Mouse (Mus musculus): Measurements from ENCODE around the gene Gm26920. TPM values are rescaled to one million over a fixed set of nuclear protein-coding genes. Genes with fewer than 3 reads are reported as not detected.
"Not testable (repeated sequence)": the region's sequence is repeated elsewhere in the genome, so short reads cannot be mapped to it uniquely, and the experiment has no call there.

Gene Gm26920
- total RNA-seq (2021), result not detected
- long read RNA-seq, experiment 1, partial matches to known transcripts, result 0 of 2 reads
- long read RNA-seq, experiment 1, other reads (novel, unspliced or antisense), result 2 of 2 reads
- long read RNA-seq, experiment 2, partial matches to known transcripts, result 1 of 4 reads
- long read RNA-seq, experiment 2, other reads (novel, unspliced or antisense), result 3 of 4 reads

DNA sequence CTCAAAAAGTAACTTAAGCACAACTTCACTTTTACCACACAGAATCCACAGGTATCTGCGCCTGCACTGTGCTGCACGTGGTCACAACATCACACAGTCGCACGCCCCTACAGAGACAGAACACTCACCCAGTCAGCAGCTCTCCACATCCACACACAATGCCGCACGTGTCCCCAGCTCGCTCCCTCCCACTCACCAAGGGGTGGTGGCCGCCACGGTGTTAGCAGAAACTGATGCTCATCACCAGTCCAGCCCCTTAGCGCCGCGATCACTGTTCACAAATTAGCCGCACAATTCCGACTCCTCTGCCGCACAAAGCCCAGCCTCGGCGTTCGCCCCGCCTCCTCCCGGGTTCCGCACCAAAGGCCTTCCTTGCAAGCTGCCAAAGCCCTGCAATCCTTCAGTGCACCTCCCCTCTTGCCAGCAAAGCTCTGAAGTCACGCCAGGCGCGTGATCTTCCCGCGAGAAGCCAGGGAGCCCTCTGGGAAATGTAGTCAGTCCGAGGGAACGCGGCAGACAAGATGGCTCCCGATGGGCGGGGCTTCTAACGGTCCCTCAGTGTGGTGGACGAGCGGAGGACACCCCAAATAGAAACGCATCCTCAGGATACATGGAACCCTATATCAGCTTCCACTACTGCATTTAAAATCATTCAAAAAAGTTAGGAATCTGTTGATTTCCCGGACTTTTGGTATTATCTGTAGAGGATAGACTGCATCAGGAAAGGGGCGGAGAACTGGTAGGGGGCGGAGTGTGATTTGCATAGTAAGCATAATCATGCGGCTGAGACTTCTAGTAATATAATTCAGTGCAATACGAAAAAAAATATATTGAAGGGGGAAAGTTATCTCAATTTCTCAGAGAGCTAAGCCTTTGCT, at the start of gene Gm26920, which contains the start of gene Zfp566:
Gene Gm26920, minus strand, starts transcription at position 319 of the 878 bp plus-strand sequence.
Gene Zfp566, minus strand, starts transcription at position 436 of the 878 bp plus-strand sequence.
- peak; percentile 98 for DNase-seq (ENCODE audit: low spot score)

DNA sequence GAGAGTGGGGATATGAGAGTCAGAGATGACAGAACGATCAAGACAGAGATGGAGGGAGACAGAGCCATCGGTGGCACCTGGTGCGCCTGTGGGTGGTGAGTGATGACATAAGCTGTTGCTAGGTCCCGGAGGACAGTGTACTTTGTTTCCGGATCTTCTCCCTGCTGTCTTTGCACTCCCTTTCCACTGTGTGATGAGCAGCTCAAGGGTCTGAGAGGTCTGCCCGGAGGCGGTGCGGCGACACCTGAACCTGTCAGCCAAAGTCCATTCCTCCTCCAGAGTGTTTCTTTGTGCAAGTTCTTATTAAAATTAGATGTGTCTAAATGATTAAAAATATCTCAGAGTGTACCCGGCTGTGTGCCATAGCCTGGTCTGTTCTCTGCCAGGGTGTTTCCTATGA, 46.6 kb upstream of the Gm26920 start:
- no peak for DNase-seq (ENCODE audit: low spot score)

- no peak for DNase-seq (ENCODE audit: low spot score)
Observed at GRCm38 (mm10) chr7:30132396-30132795, 42.2 kb upstream of the Gm26920 start.

GRCm38 (mm10) chr7:30129900-30130299, 39.7 kb upstream of the Gm26920 start:
- DNase-seq (ENCODE audit: low spot score), result no peak

- no peak for DNase-seq (ENCODE audit: low spot score)
Observed at GRCm38 (mm10) chr7:30122188-30122530, 31.9 kb upstream of the Gm26920 start.

DNA sequence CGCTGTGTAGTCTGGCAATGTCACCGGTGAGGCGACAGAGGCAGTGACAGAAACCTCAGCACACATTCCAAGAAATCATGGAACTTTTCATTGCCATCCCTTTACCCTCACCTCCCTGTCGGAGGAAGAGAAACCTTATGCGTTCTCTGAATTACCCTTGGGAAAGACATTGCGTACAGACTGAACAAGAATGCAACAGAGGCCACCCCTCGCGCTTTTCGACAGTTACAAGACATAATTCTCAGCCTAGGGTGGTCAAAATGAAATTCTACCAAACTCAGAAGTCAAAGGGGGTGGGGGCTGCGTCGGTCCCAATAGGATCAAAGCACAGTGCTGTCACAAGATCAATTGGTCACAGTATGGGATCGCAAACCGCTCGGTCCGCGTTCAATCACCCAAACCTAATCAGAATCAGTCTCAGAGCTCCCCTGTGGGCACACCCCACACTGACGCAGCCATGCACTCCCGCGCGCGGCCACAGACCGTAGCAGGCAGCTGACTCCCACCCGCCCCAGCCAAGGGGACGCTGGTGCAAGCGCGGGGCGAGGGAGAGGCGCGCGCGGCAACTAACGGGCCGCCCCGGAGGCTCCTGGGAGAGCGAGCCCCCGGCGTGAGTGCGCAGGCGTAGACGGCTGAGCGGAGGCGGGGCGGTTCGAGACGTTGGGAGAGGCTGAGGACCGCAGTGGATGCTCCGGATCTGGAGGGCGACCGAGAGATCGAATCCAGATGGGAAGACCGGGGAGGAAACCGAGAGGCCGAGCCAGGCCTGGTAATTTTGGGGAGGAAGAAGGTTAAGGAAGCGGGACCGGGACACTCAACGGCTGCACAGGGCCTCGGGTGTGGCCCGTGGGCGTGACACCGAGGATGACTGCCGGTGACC, 31.3 kb upstream of the Gm26920 start, which contains the start of gene Zfp382:
Gene Zfp382, plus strand, starts transcription at position 635 of the 880 bp plus-strand sequence.
- peak; percentile 89 for DNase-seq (ENCODE audit: low spot score)

GRCm38 (mm10) chr7:30117935-30118334, 27.7 kb upstream of the Gm26920 start:
- not testable (repeated sequence) for DNase-seq (ENCODE audit: low spot score)

GRCm38 (mm10) chr7:30116076-30116475, 25.9 kb upstream of the Gm26920 start:
- no peak for DNase-seq (ENCODE audit: low spot score)

GRCm38 (mm10) chr7:30099297-30099696, 9.1 kb upstream of the Gm26920 start:
- DNase-seq (ENCODE audit: low spot score), result no peak

GRCm38 (mm10) chr7:30095551-30096125, 5.4 kb upstream of the Gm26920 start:
- no peak for DNase-seq (ENCODE audit: low spot score)

DNA sequence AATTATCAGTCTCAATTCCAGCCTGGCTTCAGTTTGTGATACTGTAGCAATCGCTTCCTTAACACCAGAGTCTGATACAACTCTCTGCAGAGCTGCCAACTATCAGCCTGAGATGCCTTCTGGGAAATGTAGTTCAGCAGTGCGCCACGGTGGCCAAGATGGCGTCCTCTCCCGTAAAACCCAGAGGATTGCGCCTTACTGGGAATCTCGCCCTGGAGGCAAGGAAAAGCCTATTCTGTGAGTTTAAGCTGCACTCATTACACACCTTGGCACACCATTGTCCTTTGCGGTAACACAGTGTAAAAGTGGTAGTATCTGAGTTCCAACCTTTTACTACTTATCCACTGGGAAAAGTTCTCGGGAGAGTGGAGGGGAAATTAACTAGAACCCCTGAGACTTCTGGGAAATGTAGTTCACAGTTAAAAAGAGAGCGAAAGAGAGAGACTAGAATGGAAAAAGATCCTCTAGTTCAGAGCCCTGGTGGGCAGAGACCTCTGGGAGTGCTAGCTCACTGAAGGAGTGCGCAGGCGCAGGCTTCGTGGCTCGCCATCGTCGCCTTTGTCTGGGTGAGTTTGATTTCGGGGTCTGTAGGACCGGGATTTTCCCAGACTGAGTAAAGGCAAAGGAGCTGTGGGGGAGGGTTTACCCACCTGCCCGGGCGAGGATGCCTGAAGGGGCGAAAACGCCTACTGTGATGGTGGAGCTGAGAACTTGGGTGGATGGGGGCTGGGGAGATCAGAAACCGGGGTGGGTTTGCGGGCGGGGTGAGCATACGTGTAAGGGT, 4.6 kb upstream of the Gm26920 start, which contains the start of gene Zfp260:
Gene Zfp260, plus strand, starts transcription at position 132 of the 784 bp plus-strand sequence.
- DNase-seq (ENCODE audit: low spot score), result peak; percentile 94

DNA sequence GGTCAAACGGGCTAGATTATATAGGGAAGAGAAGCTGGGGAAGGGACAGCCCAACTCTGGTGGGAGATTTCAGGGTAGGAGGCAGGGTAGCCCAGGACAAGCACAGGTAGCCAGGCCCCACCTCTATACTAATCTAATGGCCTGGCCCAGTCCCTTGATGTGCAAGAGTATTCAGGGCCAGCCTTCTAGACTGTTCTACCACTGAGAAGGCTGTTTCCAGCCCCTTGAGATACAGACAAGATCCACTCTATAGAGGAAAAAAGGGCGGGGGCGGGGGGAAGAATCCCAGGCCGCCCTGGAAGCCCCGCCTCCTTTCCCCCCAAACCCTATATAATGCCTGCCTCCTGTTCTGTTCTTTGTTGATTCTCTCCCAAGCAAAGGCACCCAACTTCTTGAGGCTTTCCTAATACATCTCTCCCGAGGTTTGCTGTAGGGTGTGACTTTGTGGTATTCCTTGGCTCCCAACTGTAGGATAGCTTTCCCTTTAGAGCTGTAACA, 3.8 kb upstream of the Gm26920 start:
- DNase-seq (ENCODE audit: low spot score), result no peak

DNA sequence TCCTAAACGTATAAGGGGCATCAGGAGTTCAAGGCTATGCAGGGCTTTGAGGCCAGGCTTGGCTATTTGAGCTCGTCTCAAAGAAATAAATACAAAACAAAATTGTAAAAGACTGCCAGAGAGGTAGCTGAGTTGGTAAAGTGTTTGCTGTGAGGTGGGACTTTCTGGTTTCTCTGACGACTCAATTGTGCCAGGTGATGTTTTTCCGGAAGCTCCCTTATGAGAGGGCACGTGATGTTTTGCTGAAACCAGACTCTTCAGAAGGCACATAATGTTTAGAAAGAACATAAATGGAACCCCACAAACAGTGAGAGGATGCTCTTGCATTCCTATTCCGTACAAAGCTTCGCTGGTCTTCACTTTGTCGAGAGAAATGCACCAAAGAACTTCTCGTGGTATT, 2.5 kb upstream of the Gm26920 start:
- DNase-seq (ENCODE audit: low spot score), result no peak

DNA sequence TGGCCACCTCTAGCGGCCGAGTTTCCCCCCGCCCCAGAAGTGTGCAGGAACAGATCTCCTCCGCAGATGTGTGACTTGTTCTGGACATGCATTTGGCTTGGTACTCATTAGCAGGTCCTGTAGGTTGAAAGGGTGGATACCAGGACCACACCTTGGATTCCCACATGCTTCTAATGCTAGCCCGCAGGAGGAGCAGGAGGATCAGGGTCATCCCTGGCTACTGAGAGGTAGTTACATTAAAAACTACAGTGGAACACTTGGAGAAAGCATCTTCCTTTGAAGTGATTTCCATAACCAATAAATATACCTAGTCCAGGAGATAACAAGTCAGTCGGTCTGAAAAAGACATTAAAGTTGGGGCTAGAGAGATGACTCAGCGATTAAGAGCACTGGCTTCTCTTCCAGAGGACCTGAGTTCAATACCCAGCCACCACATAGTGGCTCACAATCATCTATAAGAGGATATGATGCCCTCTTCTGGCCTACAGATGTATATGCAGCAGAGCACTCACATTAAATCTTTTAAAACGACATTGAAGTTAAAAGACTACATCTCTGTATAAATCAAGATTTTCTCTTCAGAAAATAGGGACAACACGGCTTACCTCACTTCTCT, 868 bp upstream of the Gm26920 start:
- peak; percentile 9 for DNase-seq (ENCODE audit: low spot score)

- DNase-seq (ENCODE audit: low spot score), result no peak
Observed at GRCm38 (mm10) chr7:30089405-30089804, 805 bp downstream of the Gm26920 start.

- DNase-seq (ENCODE audit: low spot score), result no peak
Observed at GRCm38 (mm10) chr7:30086524-30086923, 3.7 kb downstream of the Gm26920 start.

GRCm38 (mm10) chr7:30072146-30073028, 17.8 kb downstream of the Gm26920 start, which contains the start of gene Zfp82:
Gene Zfp82 (minus strand): TSS chr7:30072900.
- peak; percentile 81 for DNase-seq (ENCODE audit: low spot score)

- DNase-seq (ENCODE audit: low spot score), result no peak
Observed at GRCm38 (mm10) chr7:30064622-30065021, 25.6 kb downstream of the Gm26920 start.

DNA sequence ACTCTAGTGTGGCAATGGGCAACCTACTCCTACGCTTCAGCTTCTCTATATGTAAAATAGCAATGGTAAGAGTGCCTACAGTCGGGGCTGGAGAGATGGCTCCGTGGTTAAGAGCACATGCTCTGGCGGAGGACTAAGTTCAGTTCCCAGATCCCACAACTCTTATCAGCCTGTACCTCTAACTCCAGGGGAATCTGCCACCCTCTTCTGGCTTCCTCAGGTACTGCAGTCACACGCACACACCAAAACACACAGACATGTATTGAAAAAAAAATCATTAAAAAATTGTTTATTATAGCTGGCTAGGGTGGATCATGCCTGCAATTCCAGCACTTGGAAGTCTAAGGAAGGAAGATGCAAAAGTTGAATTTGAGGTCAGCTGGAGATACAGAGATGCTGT, 27.7 kb downstream of the Gm26920 start:
- no peak for DNase-seq (ENCODE audit: low spot score)
